Mouse (Mus musculus) forelimb bud, embryonic 11.5 days (tissue): ENCODE data around the gene Adam19.
A peak's percentile ranks its signal among the peaks of the same experiment; 100 is the strongest.
"Not testable (repeated sequence)": the region's sequence is repeated elsewhere in the genome, so short reads cannot be mapped to it uniquely, and the experiment has no call there.

Experiments used
- DNase-seq: peaks from one replicate; pipeline ENCODE4 v3.0.0-alpha.2; 2012; ENCODE audit warnings: low read depth, low spot score

The Adam19 gene

DNA sequence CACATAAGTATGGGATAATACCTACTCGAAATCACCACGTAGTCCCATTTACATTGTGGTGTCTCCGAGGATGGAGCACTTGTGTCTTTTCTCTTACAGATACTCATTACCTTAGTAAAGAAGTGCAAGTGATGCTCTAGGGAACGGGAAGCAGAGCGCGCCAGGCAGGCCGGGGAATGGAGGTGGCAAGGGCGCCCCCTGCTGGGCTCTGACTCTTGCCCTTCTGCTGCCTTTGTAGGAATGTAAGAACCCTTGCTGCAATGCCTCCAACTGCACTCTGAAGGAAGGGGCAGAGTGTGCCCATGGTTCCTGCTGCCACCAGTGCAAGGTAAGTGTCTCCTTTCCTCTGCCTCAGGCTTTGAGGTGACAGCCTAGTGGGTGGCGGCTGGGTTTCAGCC lies 72.8 kb downstream of the Adam19 start:
- DNase-seq = no peak

DNA sequence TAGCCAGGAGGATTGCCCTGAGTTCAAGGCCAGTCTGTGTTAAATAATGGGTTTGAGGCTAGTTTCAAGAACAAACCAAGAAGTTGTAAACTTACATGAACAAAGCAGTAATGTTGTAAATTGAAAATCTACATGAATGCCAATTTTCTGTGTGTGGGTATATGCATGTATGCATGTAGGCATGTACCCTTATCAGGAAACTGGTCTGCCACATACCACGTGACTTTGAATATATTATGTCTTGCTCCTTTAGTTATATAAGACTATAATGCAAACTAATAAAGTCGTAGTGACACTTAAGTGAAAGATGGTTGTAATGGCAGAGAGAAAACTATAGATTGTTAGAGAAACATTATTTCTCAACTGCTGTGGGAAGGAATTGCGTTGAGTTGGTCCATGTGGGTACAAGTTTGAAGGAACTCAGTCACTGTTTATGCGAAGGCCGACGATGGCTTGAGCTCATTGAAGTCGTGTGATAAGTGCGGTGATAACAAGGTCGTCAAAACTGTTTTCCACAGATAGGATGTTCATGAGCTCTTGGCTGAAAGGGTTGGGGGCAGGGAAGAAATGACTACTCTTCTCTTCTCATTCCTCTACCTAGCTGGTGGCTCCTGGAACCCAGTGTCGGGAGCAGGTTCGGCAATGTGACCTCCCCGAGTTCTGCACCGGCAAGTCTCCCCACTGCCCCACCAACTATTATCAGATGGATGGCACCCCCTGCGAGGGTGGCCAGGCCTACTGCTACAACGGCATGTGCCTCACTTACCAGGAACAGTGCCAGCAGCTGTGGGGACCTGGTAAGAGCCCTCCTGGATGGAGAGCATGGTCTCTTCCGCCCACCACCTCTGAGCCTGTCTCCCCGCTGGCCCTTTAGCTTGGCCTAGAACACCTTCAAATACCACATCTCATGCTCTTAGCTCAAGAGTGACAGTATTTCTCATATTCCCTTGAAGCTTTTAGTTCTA lies 75.5 kb downstream of the Adam19 start:
- no peak for DNase-seq

DNA sequence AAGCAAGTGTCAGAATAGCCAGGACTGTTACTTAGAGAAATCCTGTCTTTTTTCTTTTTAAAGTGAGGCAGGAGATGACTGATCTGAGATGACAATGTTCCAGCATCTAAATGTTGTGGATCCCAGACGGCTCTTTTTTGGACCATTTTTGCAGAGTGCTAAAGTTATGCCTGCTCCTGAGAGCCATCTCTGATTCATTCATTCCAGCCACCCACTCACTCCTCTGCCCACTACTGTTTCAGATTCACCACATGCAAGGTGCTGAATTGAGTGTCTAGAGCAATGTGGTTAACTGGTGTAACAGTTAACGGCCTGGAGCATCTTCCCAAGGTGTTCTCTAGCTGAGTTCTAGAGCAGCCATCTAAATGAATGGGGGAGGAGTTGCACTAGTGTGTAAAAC lies 79.1 kb downstream of the Adam19 start:
- no peak for DNase-seq

DNA sequence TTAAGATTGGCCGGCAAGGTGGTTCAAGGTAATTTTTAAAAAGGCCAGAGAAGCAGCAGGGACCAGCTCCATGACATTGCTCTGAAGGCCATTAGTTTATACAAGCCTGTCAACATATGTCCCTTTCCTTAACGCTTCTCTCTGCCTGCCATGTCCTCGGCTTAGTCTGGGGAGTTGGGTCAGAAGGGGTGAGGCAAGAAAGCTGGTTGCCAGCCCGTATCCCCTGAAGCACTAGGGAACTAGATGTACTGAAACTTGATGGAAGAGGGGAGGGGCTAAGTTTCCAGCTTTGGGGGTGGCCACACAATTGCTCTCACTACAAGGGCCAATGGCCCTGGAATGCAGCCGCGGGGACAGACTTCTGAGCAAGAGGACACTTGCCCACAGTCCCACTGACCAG lies 87.5 kb downstream of the Adam19 start:
- DNase-seq = no peak

DNA sequence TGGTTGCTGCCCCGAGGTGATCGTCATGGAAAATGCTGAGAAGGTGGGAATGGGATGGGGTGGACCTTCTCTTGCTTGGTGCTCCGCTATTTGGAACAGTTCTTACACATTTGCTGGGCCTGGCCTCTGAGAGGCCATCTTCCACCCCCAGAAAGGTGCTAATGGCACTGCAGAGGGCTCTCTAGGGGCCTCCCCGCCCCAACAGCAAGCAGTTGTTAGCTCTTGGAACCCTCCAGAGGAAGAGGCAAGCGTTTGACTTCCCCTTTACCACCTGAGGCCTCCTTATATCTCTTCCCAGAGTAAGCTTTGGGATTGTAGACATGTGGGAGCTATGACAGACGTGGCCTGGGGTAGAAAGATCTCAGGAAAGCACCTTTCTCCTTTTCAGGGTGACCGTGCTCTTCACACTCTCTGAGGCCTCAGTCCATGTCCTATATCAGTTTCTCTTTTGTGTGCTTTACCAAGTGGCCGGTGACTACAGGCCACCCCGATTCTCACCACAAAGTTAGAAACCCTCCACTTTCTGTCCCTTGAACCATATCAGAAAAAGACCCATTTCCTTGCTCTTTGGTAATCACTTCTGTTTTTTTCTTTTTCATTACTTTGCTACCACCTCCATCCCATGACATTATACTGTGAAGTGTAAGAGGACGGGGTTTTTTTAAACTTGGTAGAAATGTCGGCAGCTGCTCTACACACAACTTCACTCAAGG lies 89.5 kb downstream of the Adam19 start:
- DNase-seq = no peak

DNA sequence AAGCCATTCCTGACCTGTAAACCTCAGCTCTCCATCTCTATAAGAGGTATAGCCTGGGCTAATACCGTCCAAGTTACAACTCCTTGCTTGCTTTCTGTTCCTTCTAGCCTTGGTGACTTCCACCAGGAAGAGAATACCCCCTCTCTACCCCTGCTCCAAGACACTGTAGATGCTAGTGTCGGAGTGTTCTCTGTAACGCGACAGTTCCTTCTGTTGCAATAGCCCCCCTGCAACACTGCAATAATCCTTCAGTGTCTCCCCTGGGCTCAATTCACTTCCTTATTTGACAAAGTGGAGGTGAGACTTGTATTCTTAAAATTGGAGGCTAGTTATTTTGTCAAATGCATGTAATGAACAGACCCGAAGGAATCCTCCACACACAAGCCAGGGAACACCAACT lies 90.8 kb downstream of the Adam19 start:
- DNase-seq = no peak

DNA sequence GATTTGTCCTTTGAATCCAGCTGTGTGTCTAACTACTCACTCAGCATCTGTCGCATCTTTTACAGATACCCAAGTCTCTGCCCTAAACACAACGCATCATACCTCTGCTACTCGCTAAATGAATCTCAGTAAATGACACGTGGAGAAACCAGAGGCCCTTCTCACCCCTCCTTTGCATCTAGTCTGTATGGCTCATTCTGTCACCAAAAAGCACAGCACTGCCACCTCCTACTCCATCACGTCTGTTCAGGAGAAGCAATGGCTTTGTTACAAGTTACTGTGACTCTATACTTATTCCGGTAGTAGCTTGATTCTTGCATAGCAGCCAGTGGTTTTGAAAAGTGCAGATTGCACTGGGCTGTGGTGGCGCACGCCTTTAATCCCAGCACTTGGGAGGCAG lies 101.2 kb downstream of the Adam19 start:
- DNase-seq = no peak

DNA sequence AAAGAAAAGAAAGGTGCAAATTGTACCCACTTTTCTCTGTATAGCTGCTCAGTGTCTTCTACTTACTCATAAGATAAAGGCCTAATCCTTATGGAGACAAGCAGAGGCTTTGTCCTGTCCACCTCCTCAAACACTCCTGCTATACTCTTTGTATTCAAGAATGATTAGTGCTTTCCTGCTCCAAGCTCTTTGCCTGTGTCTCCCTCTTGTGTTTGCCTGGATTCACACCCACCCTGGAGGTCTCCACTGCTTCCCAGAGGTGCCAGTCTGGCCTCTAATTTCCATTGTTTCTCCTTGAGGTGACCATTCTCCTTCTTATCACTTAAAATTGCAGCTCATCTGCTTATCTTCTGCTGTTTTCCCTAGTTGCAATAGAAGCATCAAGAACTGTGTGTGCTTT lies 101.7 kb downstream of the Adam19 start:
- DNase-seq = no peak

DNA sequence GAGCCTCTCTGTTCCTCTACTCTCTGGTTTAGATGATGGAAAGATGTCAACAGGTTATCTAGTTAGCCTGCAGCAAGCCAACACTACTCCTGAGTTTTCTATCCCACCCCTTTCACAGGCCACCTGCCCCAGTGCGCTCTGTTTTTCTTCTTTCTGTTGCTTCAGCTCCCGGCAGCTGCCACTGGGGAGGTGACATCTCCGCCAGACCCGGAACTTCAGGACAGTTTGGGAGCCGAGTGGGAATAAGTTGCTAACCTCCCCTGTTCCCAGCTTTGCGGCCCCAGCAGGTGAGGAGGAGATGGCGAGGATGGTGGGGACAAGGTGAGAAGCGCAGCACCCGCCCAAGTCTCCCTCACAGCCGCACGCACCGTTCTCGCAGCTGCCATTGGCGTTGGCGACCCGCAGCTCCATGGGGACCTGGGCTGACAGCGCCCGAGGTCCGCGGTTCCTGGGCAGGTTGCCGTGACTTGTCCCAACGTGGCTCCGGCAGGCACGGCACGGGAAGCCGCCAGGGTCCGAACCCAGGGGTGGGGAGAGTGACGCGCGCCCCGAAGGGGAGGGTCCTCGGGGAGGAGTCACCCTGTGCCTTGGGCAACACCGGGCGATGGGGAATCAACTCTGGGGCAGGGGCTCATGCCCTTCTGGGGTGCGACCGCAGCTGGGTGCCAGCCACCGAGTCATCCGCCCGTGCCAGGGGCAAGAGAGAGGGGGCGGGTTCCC lies 110.2 kb downstream of the Adam19 start, which contains the start of gene Nipal4:
Nipal4 (minus strand) TSS at position 643 of the 720 bp plus-strand sequence.
- no peak for DNase-seq

DNA sequence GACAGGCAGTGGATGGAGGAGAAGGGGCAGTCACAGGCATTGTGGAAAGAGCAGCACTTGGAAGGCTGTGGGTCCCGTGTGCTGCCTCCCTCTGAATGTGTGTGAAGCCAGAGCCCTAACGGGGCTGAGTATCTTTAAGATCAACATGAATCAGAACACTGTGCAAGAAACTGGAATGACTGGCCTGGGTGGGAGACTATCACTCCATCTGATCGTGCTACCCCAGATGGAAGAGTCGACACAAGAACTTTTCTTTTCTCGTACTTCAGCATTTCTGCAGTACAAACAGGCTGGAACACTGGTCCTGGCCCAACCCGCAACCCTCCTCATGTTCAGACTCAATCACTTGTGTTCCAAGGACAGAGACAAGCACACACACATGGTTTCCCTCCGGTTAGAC lies 112.7 kb downstream of the Adam19 start:
- no peak for DNase-seq

DNA sequence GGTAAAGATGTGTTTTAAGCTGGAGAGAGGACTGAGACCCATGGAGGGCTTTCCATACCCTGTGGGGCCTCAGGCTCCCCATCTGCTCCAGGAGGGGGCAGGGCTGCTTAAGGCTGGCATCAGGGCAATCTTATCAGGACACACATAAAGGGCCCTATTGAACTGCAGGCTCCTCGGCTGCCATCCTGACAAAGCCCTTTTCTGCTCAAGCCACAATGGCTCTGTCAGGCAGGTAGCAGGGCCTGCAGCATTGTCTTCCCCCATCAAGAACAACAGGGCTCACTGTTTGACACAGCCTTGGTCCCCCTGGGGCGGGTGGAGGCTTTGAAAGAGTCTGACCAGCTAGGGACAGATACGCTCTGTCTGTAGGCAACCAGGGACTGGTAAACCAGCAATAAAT lies 114.1 kb downstream of the Adam19 start:
- DNase-seq = no peak

DNA sequence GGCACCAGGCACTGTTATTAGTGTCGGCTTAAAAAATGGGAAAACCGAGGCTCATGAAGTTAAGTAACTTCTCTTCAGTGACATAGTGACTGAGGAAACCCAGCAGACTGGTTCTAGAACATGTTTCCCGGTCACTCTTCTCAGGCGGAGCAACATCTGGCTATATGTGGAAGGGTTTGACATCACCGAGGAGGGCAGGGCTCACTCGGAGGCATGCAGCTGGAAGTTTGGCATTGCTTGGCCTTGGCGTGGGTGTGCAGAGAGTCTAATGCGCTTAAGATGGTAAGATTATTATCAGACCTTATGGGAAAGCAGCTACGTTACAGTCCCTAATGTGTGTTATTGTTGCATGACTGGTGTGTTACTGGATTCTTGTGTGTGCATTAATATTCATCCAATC lies 116.3 kb downstream of the Adam19 start:
- no peak for DNase-seq

DNA sequence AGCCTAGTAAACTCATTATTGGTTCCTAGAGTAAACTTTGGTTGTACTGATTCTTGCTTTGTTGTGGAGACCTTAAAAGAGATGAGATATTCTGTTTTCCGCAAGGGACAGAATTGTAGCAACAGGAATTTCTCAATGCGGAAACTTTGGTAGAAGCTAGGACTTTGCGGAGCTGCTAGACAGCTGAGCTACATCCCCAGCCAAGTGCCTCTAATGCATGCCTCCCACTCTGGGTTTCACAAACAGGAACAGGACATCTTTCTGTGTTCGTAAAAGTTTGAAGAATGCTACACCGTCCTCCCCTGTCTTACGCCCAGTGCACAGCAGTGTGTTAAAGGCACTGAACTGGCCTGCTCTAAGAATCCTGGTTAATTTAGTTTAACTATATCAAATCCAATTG lies 120.4 kb downstream of the Adam19 start:
- no peak for DNase-seq

DNA sequence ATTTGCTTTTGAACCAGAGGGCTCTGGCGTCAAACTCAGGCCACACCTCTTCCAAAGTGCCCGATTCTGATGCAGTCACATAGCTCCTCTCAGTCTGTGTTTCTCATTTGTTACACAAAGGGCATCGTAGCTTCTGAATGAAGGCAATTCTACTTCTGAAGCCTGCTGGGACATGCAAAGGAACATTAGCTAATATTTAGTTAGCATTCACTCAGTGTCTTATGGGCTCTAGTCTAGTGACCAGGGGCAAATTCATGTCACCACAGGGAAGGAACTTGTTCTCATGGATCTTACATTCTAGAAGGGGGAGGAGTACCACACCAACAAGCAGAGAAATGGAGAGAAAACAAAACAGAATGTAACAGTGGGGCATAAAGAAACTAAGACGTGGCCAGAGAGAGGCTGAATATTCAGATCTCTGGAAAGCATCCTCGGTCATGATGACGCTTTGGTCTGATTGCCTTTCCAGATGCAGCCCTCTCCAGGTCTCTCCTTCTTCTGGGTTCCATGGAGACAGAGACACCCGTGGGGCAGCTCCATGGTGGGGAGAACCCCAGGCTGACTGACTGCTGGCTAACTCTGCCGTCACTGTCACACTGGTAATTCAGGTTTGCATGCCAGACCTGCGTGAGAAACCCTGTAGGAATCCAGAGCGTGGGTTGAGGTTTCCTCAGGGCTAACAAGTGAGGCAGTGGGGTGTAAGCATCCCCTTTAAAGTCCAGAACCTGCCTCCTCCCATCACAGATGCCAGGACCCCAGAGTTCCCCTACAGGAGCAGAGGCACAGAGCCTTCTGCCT lies 121.7 kb downstream of the Adam19 start:
- DNase-seq = no peak

DNA sequence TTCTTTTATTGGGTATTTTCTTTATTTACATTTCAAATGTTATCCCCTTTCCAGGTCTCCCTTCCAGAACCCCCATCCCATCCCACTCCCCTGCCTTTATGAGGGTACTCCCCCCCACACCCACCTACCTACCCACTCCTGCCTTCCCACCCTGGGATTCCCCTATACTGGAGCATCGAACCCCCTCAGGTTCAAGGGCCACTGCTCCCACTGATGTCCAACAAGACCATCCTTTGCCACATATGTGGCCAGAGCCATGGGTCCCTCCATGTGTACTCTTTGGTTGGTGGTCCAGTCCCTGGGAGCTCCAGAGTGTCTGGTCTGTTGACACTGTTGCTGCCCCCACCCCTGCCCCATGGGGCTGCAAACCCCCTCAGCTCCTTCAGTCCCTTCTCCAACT lies 126.2 kb downstream of the Adam19 start:
- DNase-seq = not testable (repeated sequence)

DNA sequence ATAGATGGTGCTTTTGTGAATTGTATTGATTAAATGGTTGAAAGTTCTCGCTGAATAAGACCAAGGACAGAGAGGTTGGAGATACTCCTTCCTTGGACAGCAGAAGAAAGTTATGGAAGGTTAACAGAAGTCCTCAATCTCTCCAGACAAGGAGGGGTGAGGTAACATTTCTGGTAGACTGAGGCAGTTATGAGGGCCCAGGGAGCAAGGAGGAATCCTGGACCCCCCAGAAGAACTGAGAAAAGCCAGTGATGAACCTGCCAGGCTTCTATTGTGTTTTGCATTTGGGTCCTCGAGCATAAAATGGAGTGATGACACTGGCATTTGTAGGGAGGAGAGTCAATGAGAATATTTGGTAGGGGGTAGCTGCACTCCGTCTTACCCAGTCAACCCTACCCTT lies 129.2 kb downstream of the Adam19 start:
- DNase-seq = no peak

DNA sequence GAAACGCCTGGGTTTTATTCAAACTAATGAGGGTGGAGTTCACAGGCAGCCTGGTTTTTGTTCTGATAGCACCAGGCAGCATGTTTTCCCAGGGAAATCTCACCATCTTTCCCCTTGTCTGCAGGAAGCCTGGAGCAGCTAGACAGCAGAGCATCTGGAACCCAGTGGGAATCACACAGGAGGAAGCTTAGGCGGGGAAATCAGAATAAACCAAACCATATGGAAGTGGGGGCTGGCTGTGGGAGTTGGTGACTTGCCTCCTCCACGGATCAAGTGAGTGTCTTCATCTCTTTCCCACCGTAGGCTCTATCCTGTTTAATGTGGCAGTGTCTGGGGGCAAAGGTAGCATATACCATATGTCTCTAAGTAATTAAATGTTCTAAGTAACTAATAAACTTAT lies 129.7 kb downstream of the Adam19 start:
- DNase-seq = peak; percentile 49

DNA sequence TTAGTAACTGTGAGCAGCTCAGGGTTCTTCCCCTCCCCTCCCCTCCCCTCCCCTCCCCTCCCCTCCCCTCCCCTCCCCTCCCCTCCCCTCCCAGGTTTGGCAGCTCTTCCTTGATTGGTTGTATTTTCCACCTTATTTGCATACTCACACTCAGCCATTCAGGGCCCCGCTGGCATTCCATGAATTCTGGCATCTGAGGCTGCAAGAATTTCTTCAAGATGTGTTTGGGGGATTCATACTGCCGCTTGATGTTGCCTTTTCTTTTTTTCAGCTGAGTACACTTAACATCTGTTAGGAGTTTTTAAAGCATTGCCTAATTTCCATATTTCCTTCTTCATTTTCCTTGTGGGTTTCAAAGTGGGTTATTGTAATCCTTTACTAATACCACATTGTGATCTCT lies 132.5 kb downstream of the Adam19 start:
- DNase-seq = no peak

DNA sequence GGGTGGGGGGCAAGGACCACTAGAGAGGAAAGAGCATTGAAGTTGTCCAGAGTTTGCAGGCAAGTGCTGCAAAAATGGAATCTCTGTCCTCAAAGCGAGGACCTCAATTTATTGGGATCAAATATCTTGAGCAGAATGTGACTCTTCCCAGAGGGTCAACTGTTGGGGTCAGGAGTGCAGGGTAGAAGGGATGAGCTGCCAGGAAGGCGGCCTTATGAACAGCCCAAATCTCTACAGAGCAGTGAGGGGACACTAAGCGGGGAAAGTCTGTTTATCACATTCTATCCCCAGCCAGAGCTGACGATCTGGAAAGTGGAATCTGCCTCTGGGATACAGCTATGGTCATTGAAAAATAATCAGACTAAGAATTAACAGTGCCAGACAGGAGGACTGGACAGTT lies 138.4 kb downstream of the Adam19 start:
- DNase-seq = no peak
